Mouse (Mus musculus): ENCODE results near the gene Arfip1. TPM values are rescaled to one million over a fixed set of nuclear protein-coding genes. Genes with fewer than 3 reads are reported as not detected.
A peak's percentile ranks its signal among the peaks of the same experiment; 100 is the strongest.

Gene Arfip1
- polyA plus RNA-seq, 1 experiment from 2014 or later, result 44.6 TPM

- no peak for ATAC-seq (ENCODE audit: low FRiP score, low TSS enrichment)
- H3K4me1 ChIP-seq (ENCODE audit: control insufficient read depth, insufficient read depth, low read length), result no peaks in the 10 kb centered on the region
- WGBS, result 91% methylated on average over 8 of the region's 8 CpGs
Measured at GRCm38 (mm10) chr3:84492657-84493056, 89.8 kb downstream of the Arfip1 start.

GRCm38 (mm10) chr3:84492148-84492547 is 90.3 kb downstream of the Arfip1 start:
- H3K27ac ChIP-seq (ENCODE audit: low read depth, low read length), result no peak overlapping the region
- no peaks in the 10 kb centered on the region for H3K4me1 ChIP-seq (ENCODE audit: control insufficient read depth, insufficient read depth, low read length)
- ATAC-seq (ENCODE audit: low FRiP score, low TSS enrichment), result no peak
- no peaks in the 10 kb centered on the region for H3K9me3 ChIP-seq (ENCODE audit: control insufficient read depth, low read length)
- no peaks in the 10 kb centered on the region for H3K27me3 ChIP-seq (ENCODE audit: control insufficient read depth, insufficient read depth, low read length)
- no peak overlapping the region for H3K4me2 ChIP-seq (replicated peaks; ENCODE audit: low read depth, low read length)
- no peak overlapping the region for H3K9ac ChIP-seq (ENCODE audit: low read depth, low read length)
- H3K4me3 ChIP-seq (ENCODE audit: low read length), result no peak overlapping the region
- no peaks in the 10 kb centered on the region; the same call in 1 of the 2 replicates for H3K36me3 ChIP-seq (ENCODE audit: control insufficient read depth, insufficient read depth, low read length)
- WGBS, result 89% methylated on average over 4 of the region's 4 CpGs

More at GRCm38 (mm10) chr3:84492657-84493056, 89.8 kb downstream of the Arfip1 start:
- no peaks in the 10 kb centered on the region for H3K27me3 ChIP-seq (ENCODE audit: control insufficient read depth, insufficient read depth, low read length)
- H3K9ac ChIP-seq (ENCODE audit: low read depth, low read length), result no peak overlapping the region
- H3K9me3 ChIP-seq (ENCODE audit: control insufficient read depth, low read length), result no peaks in the 10 kb centered on the region
- H3K4me2 ChIP-seq (replicated peaks; ENCODE audit: low read depth, low read length), result no peak overlapping the region
- no peak overlapping the region for H3K4me3 ChIP-seq (ENCODE audit: low read length)
- no peaks in the 10 kb centered on the region; the same call in 1 of the 2 replicates for H3K36me3 ChIP-seq (ENCODE audit: control insufficient read depth, insufficient read depth, low read length)
- no peak overlapping the region for H3K27ac ChIP-seq (ENCODE audit: low read depth, low read length)

GRCm38 (mm10) chr3:84488716-84489115 is 93.7 kb downstream of the Arfip1 start:
- no peak overlapping the region for H3K4me3 ChIP-seq (ENCODE audit: low read length)
- no peaks in the 10 kb centered on the region for H3K9me3 ChIP-seq (ENCODE audit: control insufficient read depth, low read length)
- H3K4me1 ChIP-seq (ENCODE audit: control insufficient read depth, insufficient read depth, low read length), result no peaks in the 10 kb centered on the region; the same call in 1 of the 2 replicates
- 80% methylated on average over 6 of the region's 6 CpGs for WGBS
- H3K4me2 ChIP-seq (replicated peaks; ENCODE audit: low read depth, low read length), result no peak overlapping the region
- no peak overlapping the region for H3K27ac ChIP-seq (ENCODE audit: low read depth, low read length)
- no peaks in the 10 kb centered on the region for H3K27me3 ChIP-seq (ENCODE audit: control insufficient read depth, insufficient read depth, low read length)
- no peaks in the 10 kb centered on the region for H3K36me3 ChIP-seq (ENCODE audit: control insufficient read depth, insufficient read depth, low read length)
- ATAC-seq (ENCODE audit: low FRiP score, low TSS enrichment), result no peak
- no peak overlapping the region for H3K9ac ChIP-seq (ENCODE audit: low read depth, low read length)

GRCm38 (mm10) chr3:84484891-84485290 is 97.5 kb downstream of the Arfip1 start:
- H3K9me3 ChIP-seq (ENCODE audit: control insufficient read depth, low read length), result no peaks in the 10 kb centered on the region
- no peak overlapping the region for H3K27ac ChIP-seq (ENCODE audit: low read depth, low read length)
- peaks cover 11% of the 10 kb centered on the region for H3K27me3 ChIP-seq (ENCODE audit: control insufficient read depth, insufficient read depth, low read length)
- 75% methylated on average over 3 of the region's 3 CpGs for WGBS
- H3K4me1 ChIP-seq (ENCODE audit: control insufficient read depth, insufficient read depth, low read length), result peaks cover 2% of the 10 kb centered on the region
- no peaks in the 10 kb centered on the region for H3K36me3 ChIP-seq (ENCODE audit: control insufficient read depth, insufficient read depth, low read length)
- H3K4me2 ChIP-seq (replicated peaks; ENCODE audit: low read depth, low read length), result no peak overlapping the region
- no peak for ATAC-seq (ENCODE audit: low FRiP score, low TSS enrichment)
- H3K4me3 ChIP-seq (ENCODE audit: low read length), result no peak overlapping the region
- H3K9ac ChIP-seq (ENCODE audit: low read depth, low read length), result no peak overlapping the region

GRCm38 (mm10) chr3:84484333-84484732 is 98.1 kb downstream of the Arfip1 start:
- 71% methylated on average over 4 of the region's 4 CpGs for WGBS

GRCm38 (mm10) chr3:84482121-84482520 is 100.3 kb downstream of the Arfip1 start:
- Histone ChIP-seq H3K36me3 (ENCODE audit: control insufficient read depth, insufficient read depth, low read length) (no peaks in the 10 kb centered on the region), H3K27ac (ENCODE audit: low read depth, low read length) (no peak overlapping the region), H3K4me2 (replicated peaks; ENCODE audit: low read depth, low read length) (no peak overlapping the region), H3K4me1 (ENCODE audit: control insufficient read depth, insufficient read depth, low read length) (peaks cover 17% of the 10 kb centered on the region), H3K9me3 (ENCODE audit: control insufficient read depth, low read length) (no peaks in the 10 kb centered on the region), H3K9ac (ENCODE audit: low read depth, low read length) (no peak overlapping the region), H3K4me3 (ENCODE audit: low read length) (no peak overlapping the region), H3K27me3 (ENCODE audit: control insufficient read depth, insufficient read depth, low read length) (peaks cover 21% of the 10 kb centered on the region)
- 73% methylated on average over 6 of the region's 6 CpGs for WGBS
- no peak for ATAC-seq (ENCODE audit: low FRiP score, low TSS enrichment)

More at GRCm38 (mm10) chr3:84484333-84484732, 98.1 kb downstream of the Arfip1 start:
- H3K4me2 ChIP-seq (replicated peaks; ENCODE audit: low read depth, low read length), result no peak overlapping the region
- H3K36me3 ChIP-seq (ENCODE audit: control insufficient read depth, insufficient read depth, low read length), result no peaks in the 10 kb centered on the region
- H3K9ac ChIP-seq (ENCODE audit: low read depth, low read length), result no peak overlapping the region
- no peak for ATAC-seq (ENCODE audit: low FRiP score, low TSS enrichment)
- no peak overlapping the region for H3K27ac ChIP-seq (ENCODE audit: low read depth, low read length)
- peaks cover 12% of the 10 kb centered on the region for H3K27me3 ChIP-seq (ENCODE audit: control insufficient read depth, insufficient read depth, low read length)
- peaks cover 8% of the 10 kb centered on the region for H3K4me1 ChIP-seq (ENCODE audit: control insufficient read depth, insufficient read depth, low read length)
- H3K4me3 ChIP-seq (ENCODE audit: low read length), result no peak overlapping the region
- H3K9me3 ChIP-seq (ENCODE audit: control insufficient read depth, low read length), result no peaks in the 10 kb centered on the region

- Histone ChIP-seq H3K4me2 (replicated peaks; ENCODE audit: low read depth, low read length) (peak overlapping the region; percentile 99), H3K36me3 (ENCODE audit: control insufficient read depth, insufficient read depth, low read length) (no peaks in the 10 kb centered on the region), H3K4me1 (ENCODE audit: control insufficient read depth, insufficient read depth, low read length) (peaks cover 17% of the 10 kb centered on the region), H3K27ac (ENCODE audit: low read depth, low read length) (no peak overlapping the region), H3K27me3 (ENCODE audit: control insufficient read depth, insufficient read depth, low read length) (peaks cover 21% of the 10 kb centered on the region), H3K4me3 (ENCODE audit: low read length) (peak overlapping the region; percentile 67), H3K9me3 (ENCODE audit: control insufficient read depth, low read length) (no peaks in the 10 kb centered on the region), H3K9ac (ENCODE audit: low read depth, low read length) (peak overlapping the region; percentile 63; the same call in 1 of the 2 replicates)
- ATAC-seq (ENCODE audit: low FRiP score, low TSS enrichment), result no peak
- 4% methylated on average over 11 of the region's 11 CpGs for WGBS
Measured at GRCm38 (mm10) chr3:84481104-84481503, 101.3 kb downstream of the Arfip1 start.

GRCm38 (mm10) chr3:84480006-84480897 is 102.2 kb downstream of the Arfip1 start, which contains the start of gene Fhdc1:
Fhdc1 (minus strand) TSS chr3:84480429.
- Histone ChIP-seq H3K9ac (ENCODE audit: low read depth, low read length) (peak within 1 kb of the TSS; percentile 63), H3K27me3 (ENCODE audit: control insufficient read depth, insufficient read depth, low read length) (peaks cover 21% of the 10 kb centered on the region), H3K36me3 (ENCODE audit: control insufficient read depth, insufficient read depth, low read length) (no peaks in the 10 kb centered on the region), H3K27ac (ENCODE audit: low read depth, low read length) (no peak within 1 kb of the TSS), H3K4me3 (ENCODE audit: low read length) (peak within 1 kb of the TSS; percentile 67), H3K9me3 (ENCODE audit: control insufficient read depth, low read length) (no peaks in the 10 kb centered on the region), H3K4me1 (ENCODE audit: control insufficient read depth, insufficient read depth, low read length) (peaks cover 17% of the 10 kb centered on the region), H3K4me2 (replicated peaks; ENCODE audit: low read depth, low read length) (peak within 1 kb of the TSS; percentile 99)
- ATAC-seq (ENCODE audit: low FRiP score, low TSS enrichment), result peak; percentile 81
- under 1% methylated on average over 71 of the region's 82 CpGs for WGBS

All from kidney, embryonic 14.5 days (tissue).